Mouse (Mus musculus): ENCODE measurements around the gene Nvl.

Nvl gene

GRCm38 (mm10) chr1:181069671-181070070, 74.3 kb downstream of the Nvl start:
- no peak for DNase-seq (ENCODE audit: low read depth, low spot score)

GRCm38 (mm10) chr1:181068344-181068743, 75.7 kb downstream of the Nvl start:
- no peak for DNase-seq (ENCODE audit: low read depth, low spot score)

GRCm38 (mm10) chr1:181064648-181065047, 79.4 kb downstream of the Nvl start:
- DNase-seq (ENCODE audit: low read depth, low spot score) = no peak

GRCm38 (mm10) chr1:181063991-181064390, 80.0 kb downstream of the Nvl start:
- no peak for DNase-seq (ENCODE audit: low read depth, low spot score)

GRCm38 (mm10) chr1:181061784-181062485, 82.1 kb downstream of the Nvl start:
- no peak for DNase-seq (ENCODE audit: low read depth, low spot score)

GRCm38 (mm10) chr1:181052898-181053297, 91.1 kb downstream of the Nvl start:
- DNase-seq (ENCODE audit: low read depth, low spot score) = no peak

- DNase-seq (ENCODE audit: low read depth, low spot score) = no peak
These were observed 93.1 kb downstream of the Nvl start, which contains the start of gene 9130409I23Rik for GRCm38 (mm10) chr1:181050937-181051336. Gene 9130409I23Rik (plus strand): TSS chr1:181051237.

- DNase-seq (ENCODE audit: low read depth, low spot score) = no peak
These were observed 94.6 kb downstream of the Nvl start for GRCm38 (mm10) chr1:181049328-181049842.

GRCm38 (mm10) chr1:181047520-181047919, 96.5 kb downstream of the Nvl start:
- no peak for DNase-seq (ENCODE audit: low read depth, low spot score)

- peak; percentile 73 for DNase-seq (ENCODE audit: low read depth, low spot score)
These were observed 104.4 kb downstream of the Nvl start for GRCm38 (mm10) chr1:181039652-181040051.

GRCm38 (mm10) chr1:181037623-181038022, 106.4 kb downstream of the Nvl start:
- DNase-seq (ENCODE audit: low read depth, low spot score) = no peak
